Mouse (Mus musculus) thymus, adult 2 months (tissue): ENCODE measurements at regions not wholly inside any gene's neighbourhood (a gene's known extent, or its start where the extent isn't known, plus 50 kb on each side); places are given as distances from the start of the nearest gene placed in this dataset.

ENCODE experiments used
- DNase-seq: peaks from one replicate; pipeline ENCODE4 v3.0.0; 2021
- H3K27ac ChIP-seq: fragments of 200-500 bp; 2 replicates; pipeline ENCODE4 v1.5.1; 2012; ENCODE audit warnings: low read length, control low read depth; ENCODE audit not compliant: control insufficient read depth, insufficient read depth
- H3K27me3 ChIP-seq: fragments of 200-500 bp; 2 replicates; pipeline ENCODE4 v1.6.1; 2012; ENCODE audit warnings: mild to moderate bottlenecking, low read length, moderate library complexity, mixed read lengths; ENCODE audit not compliant: control insufficient read depth, insufficient read depth
- H3K36me3 ChIP-seq: fragments of 200-500 bp; 2 replicates; pipeline ENCODE4 v1.6.1; 2012; ENCODE audit warnings: mild to moderate bottlenecking, low read length, moderate library complexity; ENCODE audit not compliant: control insufficient read depth, insufficient read depth
- H3K4me1 ChIP-seq: fragments of 200-500 bp; replicated peaks from 2 replicates; pipeline ENCODE4 v1.6.1; 2012; ENCODE audit warnings: low read length; ENCODE audit not compliant: control insufficient read depth, insufficient read depth
- H3K4me3 ChIP-seq: fragments of 200-500 bp; 2 replicates; pipeline ENCODE4 v1.5.1; 2012; ENCODE audit warnings: mild to moderate bottlenecking, low read length, control low read depth, moderate library complexity; ENCODE audit not compliant: control insufficient read depth, insufficient read depth
- CTCF ChIP-seq: fragments of 200-500 bp; IDR thresholded peaks from 2 replicates; pipeline ENCODE4 v1.5.1; 2012; ENCODE audit warnings: mild to moderate bottlenecking, control low read depth, low read length, moderate library complexity, borderline replicate concordance; ENCODE audit not compliant: control insufficient read depth, poor library complexity, insufficient read depth; ENCODE audit errors: extremely low read depth
- POLR2A ChIP-seq: fragments of 200-500 bp; IDR thresholded peaks from 2 replicates; pipeline ENCODE4 v1.6.1; 2012; ENCODE audit warnings: mild to moderate bottlenecking, low read length, control low read depth, moderate library complexity; ENCODE audit not compliant: control insufficient read depth, poor library complexity, insufficient read depth; ENCODE audit errors: extremely low read depth
- WGBS: fragments of 180-500 bp; shearing (Covaris S2); methylation state at CpG from one replicate; pipeline ENCODE4 v1.1.7; 2018; 5-methylcytosine and 5-hydroxymethylcytosine counted together

- H3K4me3 ChIP-seq = no peak overlapping the region
- no peak for DNase-seq
- H3K27me3 ChIP-seq = no peaks in the 10 kb centered on the region
- H3K36me3 ChIP-seq = no peaks in the 10 kb centered on the region
- TF ChIP-seq POLR2A (no peak), CTCF (no peak)
- H3K27ac ChIP-seq = no peak overlapping the region
- no peaks in the 10 kb centered on the region for H3K4me1 ChIP-seq
Observed at GRCm38 (mm10) chr5:42969209-42969608, 263.8 kb upstream of the Cpeb2 start.

- WGBS = 26% methylated on average over 3 of the region's 3 CpGs
- Histone ChIP-seq H3K4me3 (no peak overlapping the region), H3K27ac (no peak overlapping the region), H3K27me3 (no peaks in the 10 kb centered on the region), H3K4me1 (no peaks in the 10 kb centered on the region), H3K36me3 (no peaks in the 10 kb centered on the region)
- TF ChIP-seq CTCF (no peak), POLR2A (no peak)
- DNase-seq = no peak
Observed at GRCm38 (mm10) chr5:42969621-42970020, 263.3 kb upstream of the Cpeb2 start.

- no peaks in the 10 kb centered on the region for H3K36me3 ChIP-seq
- H3K4me1 ChIP-seq = no peaks in the 10 kb centered on the region
- TF ChIP-seq CTCF (no peak), POLR2A (no peak)
- whole genome bisulfite sequencing = 90% methylated on average over 4 of the region's 4 CpGs
- no peak for DNase-seq
- H3K4me3 ChIP-seq = no peak overlapping the region
- no peak overlapping the region for H3K27ac ChIP-seq
- H3K27me3 ChIP-seq = no peaks in the 10 kb centered on the region
Observed at GRCm38 (mm10) chr5:42977108-42977507, 255.9 kb upstream of the Cpeb2 start.

GRCm38 (mm10) chr5:42980946-42981650, 251.9 kb upstream of the Cpeb2 start:
- no peak for DNase-seq
- TF ChIP-seq POLR2A (no peak), CTCF (no peak)
- no peak overlapping the region for H3K27ac ChIP-seq
- 83% methylated on average over 2 of the region's 2 CpGs for WGBS
- no peaks in the 10 kb centered on the region for H3K36me3 ChIP-seq
- H3K27me3 ChIP-seq = no peaks in the 10 kb centered on the region
- H3K4me1 ChIP-seq = no peaks in the 10 kb centered on the region
- H3K4me3 ChIP-seq = no peak overlapping the region

- Histone ChIP-seq H3K27me3 (no peaks in the 10 kb centered on the region), H3K4me3 (no peak overlapping the region), H3K4me1 (no peaks in the 10 kb centered on the region), H3K36me3 (no peaks in the 10 kb centered on the region), H3K27ac (no peak overlapping the region)
- no peak for TF ChIP-seq POLR2A
- no peak for TF ChIP-seq CTCF
- WGBS = 83% methylated on average over 4 of the region's 4 CpGs
- DNase-seq = no peak
Observed at GRCm38 (mm10) chr5:42986203-42986602, 246.8 kb upstream of the Cpeb2 start.

GRCm38 (mm10) chr5:42987710-42988466, 245.1 kb upstream of the Cpeb2 start:
- H3K27ac ChIP-seq = no peak overlapping the region
- TF ChIP-seq CTCF (no peak), POLR2A (no peak)
- DNase-seq = no peak
- H3K27me3 ChIP-seq = no peaks in the 10 kb centered on the region
- no peaks in the 10 kb centered on the region for H3K36me3 ChIP-seq
- H3K4me3 ChIP-seq = no peak overlapping the region
- H3K4me1 ChIP-seq = no peaks in the 10 kb centered on the region
- 87% methylated on average over 3 of the region's 3 CpGs for WGBS

- H3K4me3 ChIP-seq = no peak overlapping the region
- no peaks in the 10 kb centered on the region for H3K27me3 ChIP-seq
- TF ChIP-seq CTCF (no peak), POLR2A (no peak)
- no peak overlapping the region for H3K27ac ChIP-seq
- 95% methylated on average over 3 of the region's 3 CpGs for WGBS
- no peaks in the 10 kb centered on the region for H3K36me3 ChIP-seq
- H3K4me1 ChIP-seq = no peaks in the 10 kb centered on the region
- no peak for DNase-seq
Observed at GRCm38 (mm10) chr5:42989287-42989686, 243.7 kb upstream of the Cpeb2 start.
